Mouse (Mus musculus) c-Kit-positive CD71-negative TER-119-negative erythroid progenitor cells, embryonic 14.5 days (primary cell): Measurements from ENCODE around the gene Irf9.

ENCODE experiments used
- DNase-seq: peaks from one replicate; pipeline ENCODE4 v3.0.0-alpha.2; 2013; ENCODE audit warnings: low read depth

Irf9 gene

GRCm38 (mm10) chr14:55614565-55615178, 11.3 kb downstream of the Irf9 start:
- peak; percentile 39 for DNase-seq

DNA sequence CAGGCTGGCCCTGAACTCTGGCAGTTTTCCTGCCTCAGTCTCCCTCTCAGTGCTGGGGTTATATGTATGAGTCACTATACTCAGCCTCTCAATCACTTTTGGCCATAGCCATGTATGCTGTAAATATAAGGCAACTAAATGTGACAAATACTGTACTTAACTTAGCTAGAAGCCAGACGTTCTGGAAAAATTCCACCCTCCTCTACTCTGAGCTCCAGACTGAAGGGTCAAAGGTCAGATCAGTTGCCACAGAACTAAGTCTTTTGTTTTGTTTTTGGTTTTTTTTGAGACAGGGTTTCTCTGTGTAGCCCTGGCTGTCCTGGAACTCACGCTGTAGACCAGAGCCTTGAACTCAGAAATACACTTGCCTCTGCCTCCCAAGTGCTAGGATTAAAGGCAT, 12.5 kb downstream of the Irf9 start:
- no peak for DNase-seq

DNA sequence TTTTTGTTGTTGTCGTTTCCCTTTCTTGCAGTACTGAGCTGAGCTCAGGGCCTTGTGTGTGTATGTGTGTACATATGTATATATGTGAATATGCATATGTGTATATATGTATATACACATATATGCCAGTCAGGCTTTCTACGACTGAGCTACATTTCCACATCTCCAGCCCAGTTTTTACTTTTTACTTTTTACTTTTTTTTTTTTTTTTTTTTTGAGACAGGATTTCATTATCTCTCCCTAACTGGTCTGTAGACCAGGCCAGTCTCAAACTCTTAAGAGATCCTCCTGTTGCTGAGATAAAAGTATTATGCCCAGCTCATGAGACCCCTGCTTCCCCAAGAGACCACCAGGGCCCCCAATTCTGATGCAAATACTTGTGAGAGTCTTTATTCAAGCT, 13.5 kb downstream of the Irf9 start:
- DNase-seq, result no peak

DNA sequence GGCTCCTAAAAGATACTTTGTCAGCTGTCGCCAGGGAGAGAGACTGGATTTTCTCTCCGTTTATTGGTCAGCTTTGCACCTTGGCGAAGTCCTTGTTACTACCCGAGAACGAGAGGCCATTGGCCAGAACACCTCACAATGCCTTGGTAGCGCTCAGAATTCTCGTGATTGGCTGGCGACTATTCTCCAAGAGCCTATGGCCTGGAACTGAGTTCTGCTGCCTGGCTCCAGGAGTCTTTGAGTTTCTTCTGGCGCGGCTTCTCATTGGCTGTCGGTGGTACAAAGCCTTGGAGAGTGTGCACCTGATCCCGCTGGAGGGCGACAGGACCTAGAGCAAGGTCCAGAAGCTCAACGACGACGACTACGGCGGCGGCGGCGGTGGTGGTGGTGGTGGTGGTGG, 14.5 kb downstream of the Irf9 start, which contains the start of gene Rec8:
Rec8 (plus strand) TSS at position 216 of the 400 bp plus-strand sequence.
- DNase-seq, result no peak

DNA sequence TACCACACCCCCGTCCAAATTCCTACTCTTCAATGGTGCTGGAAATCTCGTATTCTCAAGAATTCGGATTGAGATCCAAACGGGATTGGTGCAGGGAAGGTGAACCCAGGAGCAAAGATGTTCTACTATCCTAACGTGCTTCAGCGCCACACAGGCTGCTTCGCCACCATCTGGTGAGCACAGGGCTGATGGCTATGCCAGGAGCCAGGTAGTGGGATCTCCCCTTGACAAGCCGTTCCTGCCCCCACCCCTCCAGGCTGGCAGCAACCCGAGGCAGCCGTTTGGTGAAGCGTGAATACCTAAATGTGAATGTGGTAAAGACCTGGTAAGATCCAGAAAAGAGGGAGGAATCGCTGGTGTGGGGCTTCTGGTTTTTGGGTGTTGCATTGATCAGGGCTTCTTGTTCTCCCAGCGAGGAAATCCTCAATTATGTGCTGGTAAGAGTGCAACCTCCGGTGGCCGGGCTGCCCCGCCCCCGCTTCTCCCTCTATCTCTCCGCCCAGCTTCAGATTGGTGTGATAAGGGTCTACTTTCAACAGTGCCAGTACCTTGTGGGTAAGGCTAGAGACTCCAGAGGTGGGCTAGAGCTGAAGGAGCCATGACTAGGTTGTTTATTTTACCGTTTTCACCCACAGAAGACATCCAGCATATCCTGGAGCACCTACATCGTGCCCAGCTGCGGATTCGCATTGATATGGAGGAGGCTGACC, 15.3 kb downstream of the Irf9 start:
- no peak for DNase-seq

- no peak for DNase-seq
Observed at GRCm38 (mm10) chr14:55628077-55628827, 24.9 kb downstream of the Irf9 start.

DNA sequence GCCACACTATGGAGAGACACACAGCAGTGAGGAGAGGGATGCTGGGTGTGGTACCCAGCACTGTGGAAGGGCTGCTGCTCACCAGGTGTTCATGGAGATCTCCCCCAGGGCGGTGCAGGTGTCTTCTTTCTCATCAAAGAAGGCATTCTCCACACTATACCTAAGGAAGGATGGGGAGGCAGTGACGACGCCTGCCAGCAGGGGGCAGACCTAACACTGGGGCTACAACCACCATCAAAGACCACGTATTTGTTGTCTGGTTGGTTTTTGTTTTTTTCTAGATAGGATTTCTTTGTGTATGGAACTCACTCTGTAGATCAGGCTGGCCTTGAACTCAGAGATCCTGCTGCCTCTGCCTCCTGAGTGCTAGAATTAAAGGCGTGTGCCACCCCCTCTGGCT, 25.9 kb downstream of the Irf9 start:
- DNase-seq, result peak; percentile 43

GRCm38 (mm10) chr14:55634874-55635522, 31.6 kb downstream of the Irf9 start:
- no peak for DNase-seq

- DNase-seq, result peak; percentile 88
Observed at GRCm38 (mm10) chr14:55635523-55636007, 32.2 kb downstream of the Irf9 start, which contains the start of gene Ipo4. TSS of gene Ipo4 (minus strand) at chr14:55635957.

- DNase-seq, result no peak
Observed at GRCm38 (mm10) chr14:55637795-55638194, 34.4 kb downstream of the Irf9 start, which contains the start of gene Gm49378. TSS of gene Gm49378 (minus strand) at chr14:55637895.

DNA sequence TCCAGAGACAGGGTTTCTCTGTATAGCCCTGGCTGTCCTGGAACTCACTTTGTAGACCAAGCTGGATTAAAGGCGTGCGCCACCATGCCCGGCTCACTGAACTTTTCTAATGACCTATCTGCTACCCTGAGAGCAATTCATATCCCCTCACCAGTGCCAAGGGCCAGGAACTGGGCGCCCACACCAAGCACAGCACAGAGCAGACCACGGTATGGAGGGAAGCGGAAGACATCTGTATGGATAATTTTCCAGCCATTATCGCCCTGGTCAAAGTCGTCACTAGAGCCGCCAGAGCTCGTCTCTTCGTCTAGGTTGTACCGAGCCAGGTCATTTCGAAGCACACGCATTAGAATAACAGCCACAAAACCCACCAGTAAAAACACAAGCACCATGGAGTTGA, 37.4 kb downstream of the Irf9 start:
- no peak for DNase-seq

GRCm38 (mm10) chr14:55641291-55641690, 37.9 kb downstream of the Irf9 start:
- DNase-seq, result no peak

GRCm38 (mm10) chr14:55642679-55643059, 39.3 kb downstream of the Irf9 start:
- no peak for DNase-seq

DNA sequence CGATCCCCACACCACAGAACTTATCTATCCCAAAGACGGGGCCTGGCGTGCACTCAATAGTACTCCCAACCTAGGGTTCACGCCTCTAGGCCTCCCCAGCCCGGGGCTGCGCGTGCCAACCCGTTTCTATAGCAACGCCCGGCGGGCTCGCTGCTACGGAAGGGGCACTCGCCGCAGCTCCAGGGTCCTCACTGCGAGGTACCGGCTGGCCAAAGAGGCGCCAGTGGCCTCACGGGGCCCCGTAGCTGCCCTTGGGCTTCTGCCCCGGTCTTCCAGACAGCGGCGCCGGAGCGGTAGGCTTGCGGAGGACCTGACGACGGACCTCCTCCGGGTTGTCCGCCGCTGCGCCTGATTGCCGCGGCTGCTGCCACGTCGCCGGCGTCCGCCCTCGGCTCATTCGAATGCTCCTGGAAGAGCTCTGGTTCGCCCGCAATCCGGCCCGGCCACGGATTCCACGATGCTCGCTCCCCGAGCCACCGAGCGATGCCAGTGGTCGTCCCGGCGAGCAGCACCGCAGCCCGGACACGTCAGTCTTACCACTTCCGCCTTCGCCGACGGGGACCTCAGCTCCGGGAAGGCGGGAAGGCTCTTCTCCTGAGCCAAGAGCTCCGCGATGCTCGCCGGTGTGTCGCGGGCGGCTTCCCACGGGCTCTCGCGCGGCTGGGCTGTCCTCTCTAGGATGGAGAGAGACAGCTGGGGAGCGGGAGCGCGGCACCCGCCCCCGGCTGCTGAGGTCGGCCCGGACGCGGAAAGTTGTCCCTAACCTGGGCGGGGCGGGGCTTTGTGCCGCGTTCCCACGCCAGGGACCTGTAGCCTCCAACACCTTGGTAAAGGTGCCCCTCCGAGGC, 39.9 kb downstream of the Irf9 start, which contains the start of gene Tm9sf1:
Tm9sf1 (minus strand) TSS at position 747 of the 848 bp plus-strand sequence.
- peak; percentile 62 for DNase-seq

DNA sequence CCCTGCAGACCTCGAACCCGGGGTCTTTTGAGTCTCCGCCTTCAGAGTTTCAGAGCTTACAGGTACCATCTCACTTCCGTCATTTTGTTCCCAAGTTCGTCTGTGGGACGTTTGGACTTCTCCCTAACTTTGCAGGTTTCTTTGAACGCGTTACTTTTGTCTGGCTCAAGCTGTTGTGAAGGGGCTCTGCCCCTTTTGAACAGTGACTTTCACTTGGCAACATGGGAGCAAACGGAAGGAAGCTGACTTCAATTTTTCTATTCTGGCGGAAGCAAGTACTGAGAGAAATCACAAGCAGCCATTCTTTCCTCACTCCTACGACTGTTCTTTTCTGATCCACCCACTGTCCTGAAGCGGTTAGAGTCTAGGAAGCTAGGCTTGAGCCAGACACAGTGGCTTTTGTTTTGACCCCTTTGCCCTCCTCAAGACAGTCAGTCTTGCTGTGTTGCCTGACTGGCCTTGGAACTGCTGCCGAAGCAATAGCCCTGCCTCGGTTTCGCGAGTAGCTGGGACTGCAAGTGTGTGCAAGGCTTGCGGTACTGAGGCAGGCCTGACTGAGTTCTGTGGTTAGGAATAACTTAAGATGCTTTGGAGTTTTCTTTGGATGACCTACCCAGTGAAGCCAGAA, 41.0 kb downstream of the Irf9 start:
- no peak for DNase-seq

DNA sequence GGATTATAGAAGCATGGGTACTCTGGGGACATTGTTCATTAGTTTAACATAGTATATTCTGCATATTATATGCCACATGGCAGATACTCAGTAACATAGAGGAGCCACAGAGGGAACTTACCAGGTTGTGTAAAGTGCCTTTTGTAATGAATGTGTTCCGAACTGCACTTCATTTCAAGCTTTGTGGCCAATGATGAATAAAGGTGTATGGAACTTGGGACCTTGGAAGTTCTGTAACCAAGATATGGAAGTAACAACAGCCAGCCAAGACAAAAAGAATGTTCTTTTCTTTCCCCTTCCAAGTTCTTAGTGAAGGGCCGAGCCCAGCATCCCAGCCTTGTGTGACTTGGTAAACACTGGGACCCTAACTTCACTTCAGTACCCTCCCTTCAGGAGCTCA, 46.5 kb downstream of the Irf9 start, which contains the start of gene Tssk4:
Tssk4 (plus strand) TSS at position 301 of the 400 bp plus-strand sequence.
- DNase-seq, result no peak

DNA sequence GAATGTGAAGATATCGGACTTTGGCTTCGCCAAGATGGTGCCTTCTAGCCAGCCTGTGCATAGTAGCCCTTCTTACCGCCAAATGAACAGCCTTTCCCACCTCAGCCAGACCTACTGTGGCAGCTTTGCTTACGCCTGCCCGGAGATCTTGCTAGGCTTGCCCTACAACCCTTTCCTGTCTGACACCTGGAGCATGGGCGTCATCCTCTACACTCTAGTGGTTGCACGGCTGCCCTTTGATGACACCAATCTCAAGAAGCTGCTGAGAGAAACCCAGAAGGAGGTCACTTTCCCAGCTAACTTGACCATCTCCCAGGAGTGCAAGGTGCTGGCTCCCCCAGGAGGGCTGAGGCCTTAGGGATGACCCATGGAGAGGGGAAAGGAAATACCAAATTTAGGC, 48.2 kb downstream of the Irf9 start:
- no peak for DNase-seq

- DNase-seq, result no peak
Observed at GRCm38 (mm10) chr14:55656935-55657334, 53.6 kb downstream of the Irf9 start.

DNA sequence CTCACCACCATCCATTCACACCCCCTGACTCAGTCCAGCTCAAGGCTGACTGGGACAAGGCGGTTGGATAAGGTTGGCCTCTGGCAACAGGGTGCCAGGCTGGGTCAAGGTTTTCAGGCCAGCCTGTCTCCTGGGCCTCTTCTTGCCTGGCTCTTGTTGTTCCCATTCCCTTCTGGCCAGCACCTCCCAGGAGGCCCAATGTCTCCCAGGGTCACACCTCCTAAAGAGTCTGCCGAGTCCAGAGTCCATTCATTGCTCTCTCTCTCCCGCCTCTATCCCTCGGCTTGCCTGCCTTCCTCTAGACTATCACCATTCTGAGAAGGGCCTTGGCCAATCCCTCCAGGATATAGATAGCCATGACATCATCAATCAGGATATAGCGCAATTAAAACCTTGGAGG, 54.6 kb downstream of the Irf9 start:
- no peak for DNase-seq
